Mouse (Mus musculus) left cerebral cortex, postnatal 14 days (tissue): Measurements from ENCODE around the gene Gm20388. TPM values are rescaled to one million over a fixed set of nuclear protein-coding genes. Genes with fewer than 3 reads are reported as not detected.
A peak's percentile ranks its signal among the peaks of the same experiment; 100 is the strongest.

Source experiments
- DNase-seq, 2 experiments: peaks; one replicate each; pipeline ENCODE4 v3.0.0; 2021 to 2022; ENCODE audit warnings: low spot score in 2 of 2, mixed read lengths in 1 of 2
- intact Hi-C: fragments of 180-260 bp; cut with DNase I; formaldehyde crosslinking; loops from one replicate; pipeline ENCODE4 v1.15.1; 2025
- total RNA-seq, 2 experiments: library from RNA; stranded (reverse); gene quantifications; 2 replicates each; pipeline ENCODE4 v1.2.3; 2021

The Gm20388 gene
- total RNA-seq, 2 experiments from 2014 or later = 2.8 to 7.3 TPM

DNA sequence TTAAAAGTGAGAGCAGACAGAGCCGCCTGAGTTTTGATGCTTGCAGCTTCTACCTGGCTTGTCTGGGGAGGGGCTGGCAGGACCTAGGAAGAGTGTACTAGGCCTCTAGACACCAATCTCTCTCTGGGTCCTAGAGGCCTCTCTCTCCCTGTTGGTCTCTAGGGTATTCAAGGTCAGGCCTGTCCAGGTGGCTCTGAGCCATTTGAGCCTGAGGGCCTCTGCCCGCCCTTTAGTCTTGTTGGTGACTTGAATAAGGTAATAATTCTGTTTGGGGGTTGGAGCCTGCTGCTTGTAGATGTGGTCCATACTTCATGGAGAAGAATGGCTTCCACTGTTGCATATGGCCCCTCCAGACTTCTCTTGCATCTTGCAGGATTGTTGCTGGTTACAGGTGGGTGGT, 604.6 kb downstream of the Gm20388 start:
- no peak for DNase-seq
- intact Hi-C loops = no loop called here

- intact Hi-C loops = no loop called here
- DNase-seq = no peak
These were observed 605.0 kb downstream of the Gm20388 start for GRCm38 (mm10) chr8:120515650-120516049.

DNA sequence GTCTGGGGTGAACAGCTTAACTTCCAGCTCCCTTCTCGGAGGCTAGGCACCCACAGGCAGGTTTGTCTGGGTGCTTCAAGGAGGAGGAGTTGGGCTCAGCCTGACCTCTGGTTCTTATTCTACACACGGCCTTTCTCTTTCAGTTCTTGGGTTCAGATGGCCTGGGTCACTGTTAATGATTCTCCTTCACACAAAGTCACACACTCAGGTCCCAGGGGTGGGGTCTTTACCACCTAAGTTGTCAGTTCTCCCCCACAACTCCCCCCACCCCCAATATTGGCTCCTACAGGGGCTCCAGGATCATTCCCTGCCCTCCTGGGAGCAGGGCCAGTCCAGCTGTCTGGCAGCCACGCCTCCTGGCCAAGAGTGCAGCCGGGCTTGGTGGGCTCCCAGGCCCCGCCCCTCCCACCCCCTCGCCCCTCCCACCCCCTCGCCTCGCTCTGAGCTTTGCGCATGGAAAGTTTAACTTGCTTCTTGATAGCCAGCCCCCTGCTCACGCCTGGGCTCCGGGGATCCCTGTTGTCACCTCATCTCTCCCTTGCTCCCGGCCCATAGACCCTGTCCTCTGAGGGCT, 605.6 kb downstream of the Gm20388 start:
- no peak for DNase-seq
- intact Hi-C loops = no loop called here

GRCm38 (mm10) chr8:120517666-120518410, 607.2 kb downstream of the Gm20388 start:
- intact Hi-C loops = no loop called here
- DNase-seq = no peak

GRCm38 (mm10) chr8:120518736-120519534, 608.3 kb downstream of the Gm20388 start:
- peak in 1 of 2 experiments; percentile 46 for DNase-seq
- intact Hi-C loops = no loop called here

DNA sequence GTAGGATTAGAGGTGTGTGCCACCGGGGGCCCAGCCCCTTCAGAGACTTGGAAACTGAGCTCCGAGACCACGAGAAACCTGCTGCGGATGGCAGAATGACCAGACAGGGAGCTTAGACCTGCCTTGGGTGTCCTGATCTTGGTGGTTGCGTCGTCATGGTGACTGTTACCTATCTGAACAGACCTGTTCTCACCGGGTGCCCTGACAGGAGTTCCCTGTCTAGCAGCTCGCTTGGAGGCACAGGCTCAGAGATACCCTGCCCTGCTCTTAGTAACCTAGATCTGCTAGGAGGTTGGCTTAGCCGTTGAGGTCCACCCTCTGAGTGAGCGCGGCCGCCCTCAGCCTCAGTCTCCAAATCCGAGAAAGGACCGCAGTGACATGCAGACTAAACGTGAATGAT, 609.6 kb downstream of the Gm20388 start:
- no peak for DNase-seq
- intact Hi-C loops = no loop called here

DNA sequence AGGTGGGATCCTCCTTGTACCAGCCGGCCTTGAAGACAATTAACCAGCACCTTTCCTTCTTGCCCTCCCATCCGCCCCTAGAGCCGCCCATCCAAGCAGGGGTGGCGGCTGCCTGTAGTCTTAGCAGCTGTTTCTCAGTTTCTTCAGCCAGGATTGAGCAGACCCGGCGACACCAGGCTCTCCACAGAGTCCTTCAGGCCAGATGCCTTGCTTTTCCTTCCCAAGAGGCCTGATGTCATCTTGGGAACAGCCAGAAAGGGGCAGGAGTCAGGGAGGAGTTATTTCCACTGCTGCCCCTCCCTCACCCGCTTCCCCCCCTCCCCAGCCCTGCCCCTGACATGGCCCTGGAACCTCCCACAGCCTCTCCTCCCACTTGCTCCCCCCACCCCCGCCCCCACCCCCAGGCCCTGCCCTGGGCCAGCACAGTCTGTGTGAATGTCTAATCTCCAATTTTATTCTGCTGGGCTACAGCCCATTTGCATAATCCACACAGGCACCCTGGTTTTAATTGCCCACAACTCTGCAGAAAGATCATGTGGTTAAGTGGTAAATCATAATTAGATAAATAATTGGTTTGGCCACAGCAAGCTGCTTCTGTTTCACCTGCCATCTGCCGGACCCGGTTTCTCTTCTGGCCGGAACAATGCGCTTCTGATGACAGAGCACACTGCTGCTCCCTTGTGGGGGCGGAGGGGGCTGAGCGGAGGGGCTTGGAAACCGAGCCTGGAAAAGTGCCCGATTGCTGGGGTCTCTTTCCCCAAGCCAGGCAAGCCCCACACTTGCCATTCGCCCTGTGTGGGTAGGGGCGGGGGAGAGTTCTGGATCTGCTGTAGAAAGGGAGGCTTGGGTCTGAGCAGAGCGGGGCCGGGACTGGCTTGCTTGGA, 610.3 kb downstream of the Gm20388 start:
- intact Hi-C loops = no loop called here
- no peak for DNase-seq

DNA sequence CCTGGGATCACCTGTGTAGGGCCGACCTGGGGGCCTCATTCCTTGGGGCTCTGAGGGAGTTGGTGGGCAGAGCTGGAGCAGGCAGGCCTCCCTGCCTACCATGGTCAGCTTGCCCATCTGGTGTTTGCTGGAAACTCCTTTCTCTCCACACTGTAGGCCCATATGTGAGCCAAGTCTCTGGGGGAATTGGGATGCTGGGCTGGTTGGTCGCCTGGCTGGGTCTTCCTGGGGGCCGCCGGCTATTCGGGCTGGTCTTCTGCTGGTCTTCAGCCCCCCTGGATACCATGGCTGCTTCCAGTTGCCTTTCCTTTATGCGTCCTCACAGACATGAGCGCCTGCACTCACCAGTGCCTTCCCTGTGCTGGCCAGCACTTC, 610.9 kb downstream of the Gm20388 start:
- intact Hi-C loops = no loop called here
- no peak for DNase-seq

DNA sequence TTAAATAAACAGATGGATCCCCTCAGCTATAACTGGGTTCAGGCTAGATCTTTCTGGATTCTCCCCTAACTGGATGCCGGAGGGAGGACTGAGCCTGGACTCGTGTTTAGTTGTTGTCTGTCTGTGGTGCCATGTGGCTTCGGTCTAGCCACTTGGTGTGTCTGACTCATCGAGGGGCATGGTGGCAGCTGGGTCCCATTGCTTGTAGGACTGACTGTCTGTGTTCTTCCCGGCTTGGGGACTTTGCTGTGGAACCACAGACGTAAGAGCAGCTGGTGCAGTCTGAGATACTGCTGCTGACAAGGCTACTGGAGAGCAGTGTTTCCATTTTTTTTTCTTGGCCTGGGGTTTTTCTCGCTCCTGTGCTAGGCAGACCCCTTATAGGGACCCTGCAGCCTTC, 613.0 kb downstream of the Gm20388 start:
- no peak for DNase-seq
- intact Hi-C loops = no loop called here

- DNase-seq = no peak
- intact Hi-C loops = no loop called here
These were observed 614.5 kb downstream of the Gm20388 start for GRCm38 (mm10) chr8:120525135-120525534.

DNA sequence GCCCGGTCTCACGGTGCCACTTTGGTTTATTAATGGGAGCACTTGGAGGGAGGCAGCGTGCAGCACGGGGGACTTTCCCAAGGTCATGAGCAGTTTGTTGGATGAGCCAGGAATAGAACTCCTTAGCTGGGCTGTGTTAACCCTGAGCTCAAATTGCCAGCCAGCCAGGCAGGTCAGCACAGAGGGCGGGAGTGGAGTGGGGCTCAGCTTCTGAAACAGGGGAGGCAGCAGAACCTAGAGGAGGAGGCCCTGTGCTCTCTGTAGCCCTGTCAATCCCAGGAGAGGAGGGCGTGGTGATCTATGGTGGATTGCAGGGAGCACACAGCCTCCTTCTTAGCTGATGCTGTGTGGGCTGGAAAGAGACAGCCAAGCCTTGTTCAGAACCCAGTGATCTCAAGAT, 615.2 kb downstream of the Gm20388 start:
- intact Hi-C loops = no loop called here

GRCm38 (mm10) chr8:120526577-120526976, 615.9 kb downstream of the Gm20388 start:
- no peak for DNase-seq
- intact Hi-C loops = no loop called here

More for the DNA sequence above, 615.2 kb downstream of the Gm20388 start:
- DNase-seq = no peak

- intact Hi-C loops = no loop called here
- DNase-seq = no peak
These were observed 617.7 kb downstream of the Gm20388 start for GRCm38 (mm10) chr8:120528332-120528731.

DNA sequence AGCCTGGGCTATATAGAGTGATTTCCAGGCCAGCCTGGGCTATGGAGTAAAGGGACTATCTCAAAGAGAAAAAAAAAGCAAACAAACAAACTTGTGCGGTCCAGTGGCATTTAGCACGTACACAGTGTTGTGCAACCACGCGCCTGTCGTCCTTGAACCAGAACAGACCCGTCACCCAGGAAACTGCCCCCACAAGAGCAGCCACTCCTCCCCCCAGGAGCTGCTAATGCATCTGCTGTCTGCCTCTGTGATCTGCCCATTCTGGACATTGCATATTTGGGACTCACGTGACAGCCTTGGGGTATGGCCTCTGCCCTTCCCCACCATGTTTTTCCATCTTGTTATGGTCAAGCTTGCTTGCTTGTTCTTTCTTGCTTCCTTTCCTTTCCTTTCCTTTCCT, 618.6 kb downstream of the Gm20388 start:
- intact Hi-C loops = no loop called here
- no peak for DNase-seq

DNA sequence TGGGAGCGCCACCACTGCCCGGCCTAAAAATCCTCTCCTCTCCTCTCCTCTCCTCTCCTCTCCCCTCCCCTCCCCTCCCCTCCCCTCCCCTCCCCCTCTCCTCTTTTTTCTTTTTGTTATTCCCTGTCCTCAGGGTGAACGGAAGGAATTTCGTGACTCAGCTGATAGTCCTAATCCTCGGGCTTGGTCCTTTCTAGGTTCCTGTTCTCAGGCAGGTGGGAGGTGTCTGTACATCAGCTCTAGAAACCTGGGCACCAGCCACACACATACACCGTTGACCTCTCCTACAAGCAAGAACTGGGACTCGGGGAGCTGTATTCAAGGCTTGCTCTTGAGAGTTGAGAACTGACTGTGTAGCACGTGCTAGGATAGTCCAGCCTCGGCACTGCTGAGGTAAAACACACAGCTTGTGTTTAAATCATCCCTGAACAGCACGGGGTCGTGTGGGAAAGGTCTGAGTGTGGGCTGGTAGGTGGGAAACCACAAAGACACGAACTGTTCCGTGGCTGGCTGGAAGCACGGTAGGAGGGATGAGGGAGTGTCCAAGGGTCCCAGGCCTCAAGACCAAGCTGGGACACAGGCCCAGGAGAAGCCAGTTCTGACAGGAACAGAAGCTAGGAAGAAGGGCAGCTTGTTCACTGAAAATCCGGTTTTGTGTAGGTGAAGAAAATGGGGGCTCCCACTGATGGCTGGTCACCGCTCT, 620.5 kb downstream of the Gm20388 start:
- DNase-seq = no peak
- intact Hi-C loops = loop anchor here (5.0 kb wide), 1 partner anchor 124 kb away; no protein-coding TSS in a partner anchor

GRCm38 (mm10) chr8:120531775-120532516, 621.3 kb downstream of the Gm20388 start:
- DNase-seq = no peak
- intact Hi-C loops = loop anchor here (5.0 kb wide), 1 partner anchor 125 kb away; no protein-coding TSS in a partner anchor

DNA sequence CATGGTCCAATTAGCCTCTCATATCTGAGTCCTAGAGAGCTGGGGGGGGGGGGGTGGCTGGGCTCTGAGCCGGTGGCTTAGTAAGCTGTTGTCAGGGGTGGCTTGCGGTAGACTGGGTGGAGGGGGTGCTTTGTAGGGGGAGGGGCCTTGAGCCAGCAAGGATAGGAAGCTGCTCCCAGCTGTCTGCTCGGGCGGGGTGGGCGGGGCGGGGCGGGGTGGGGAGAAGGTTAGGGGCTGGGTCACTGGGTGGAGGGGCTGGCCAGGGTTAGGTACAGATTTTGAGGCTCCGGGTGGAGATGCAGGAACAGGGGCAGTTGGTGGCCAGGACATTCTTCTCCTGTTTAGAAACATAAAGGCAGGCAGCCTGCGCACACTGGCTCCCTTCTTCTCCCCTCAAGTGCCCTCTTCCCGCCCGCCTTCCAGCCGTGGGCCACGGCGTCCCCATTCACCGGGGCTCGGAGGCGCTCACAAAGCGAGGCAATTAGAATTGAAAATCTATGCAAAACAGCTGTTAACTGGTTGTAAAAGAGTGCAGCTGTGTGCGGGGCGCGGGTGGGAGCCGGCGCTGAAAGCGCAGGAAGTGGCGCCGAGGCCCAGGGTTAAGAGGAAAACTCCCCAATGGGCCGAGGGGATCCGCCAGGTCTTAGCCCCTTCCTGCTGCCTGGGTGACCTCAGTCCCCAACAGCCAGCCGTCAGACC, 622.0 kb downstream of the Gm20388 start:
- peak; percentile 57 to 60 for DNase-seq
- intact Hi-C loops = loop anchor here (5.0 kb wide), 1 partner anchor 125 kb away; no protein-coding TSS in a partner anchor
